ENCODE assay signal across 34 mouse cellular contexts in the genomic region with DNA sequence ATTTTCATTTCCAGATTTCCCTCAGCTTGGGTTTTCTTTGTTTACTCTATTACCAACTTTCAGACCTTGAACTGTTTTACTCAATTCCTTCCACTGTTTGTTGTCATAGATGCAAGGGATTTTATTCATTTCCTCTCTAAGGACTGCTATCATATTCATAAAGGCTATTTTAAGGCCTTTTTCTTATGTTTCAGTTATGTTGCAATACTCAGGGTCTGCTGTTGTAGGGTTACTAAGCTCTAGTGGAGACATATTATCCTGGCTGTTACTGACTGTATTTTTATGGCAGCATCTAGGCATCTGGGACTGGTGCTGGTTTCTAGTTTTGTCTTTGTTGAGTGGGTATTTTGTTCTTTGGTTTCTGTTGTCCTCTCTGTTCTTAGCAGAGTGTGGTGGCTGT.
DNase-seq lines count a peak whose midpoint lies in the region; ATAC-seq and TF ChIP-seq lines count a peak whose summit lies in the region.
"Had no signal": no experiment of that assay in that cellular context is flagged by ENCODE, and none has a peak within 500 bp of the region (broad histone marks: within the 10 kb centered on the region; RNA-seq: fewer than 3 reads in every experiment).

No protein-coding gene starts in this region.

- peaks cover 30% of the 10 kb centered on the region for H3K4me1 ChIP-seq in heart, postnatal 0 days (ENCODE audit: control insufficient read depth, insufficient read depth)
- peaks cover 32% of the 10 kb centered on the region for H3K4me1 ChIP-seq in heart, embryonic 10.5 days
- peaks cover 16% of the 10 kb centered on the region for H3K4me1 ChIP-seq in embryonic fibroblast, embryonic 13.5 days (ENCODE audit: control insufficient read depth, insufficient read depth, low read length)
- H3K4me1 ChIP-seq in midbrain, embryonic 13.5 days (replicated peaks), result peaks cover 16% of the 10 kb centered on the region

- peak overlapping the region; percentile 25; the same call in 1 of the 2 replicates for H3K27ac ChIP-seq in heart, postnatal 0 days (ENCODE audit: low read depth)
- H3K27ac ChIP-seq in heart, embryonic 10.5 days, result no peak overlapping the region
- peak overlapping the region; percentile 5; the same call in 1 of the 2 replicates for H3K27ac ChIP-seq in embryonic fibroblast, embryonic 13.5 days (ENCODE audit: insufficient read depth, low read length)
- no peak overlapping the region for H3K27ac ChIP-seq in midbrain, embryonic 13.5 days
- H3K27ac ChIP-seq: embryonic facial prominence, embryonic 12.5 days; forebrain, embryonic 10.5 days; heart, embryonic 13.5 days; hindbrain, embryonic 10.5 days; hindbrain, embryonic 15.5 days; lung, embryonic 15.5 days; midbrain, embryonic 15.5 days; neural tube, embryonic 12.5 days; stomach, postnatal 0 days had no signal

- TF ChIP-seq CTCF in heart, postnatal 0 days (IDR thresholded peaks at IDR 0.05; ENCODE audit: low read depth), result no peak
- TF ChIP-seq CTCF in C2C12 (IDR thresholded peaks at IDR 0.05; ENCODE audit: control insufficient read depth, insufficient read depth, insufficient read length), result no peak
- TF ChIP-seq CTCF in embryonic fibroblast, embryonic 13.5 days (IDR thresholded peaks at IDR 0.05; ENCODE audit: borderline replicate concordance, insufficient read depth, low read length), result no peak

- H3K79me2 ChIP-seq in C2C12 (ENCODE audit: control insufficient read depth, insufficient read depth) (peaks cover 35% of the 10 kb centered on the region), myocyte (ENCODE audit: control insufficient read depth, insufficient read depth) (peaks cover 22% of the 10 kb centered on the region)

- no peak overlapping the region for H3ac ChIP-seq in C2C12 (ENCODE audit: control insufficient read depth, insufficient read length, low read depth)
- H3ac ChIP-seq in myocyte (ENCODE audit: control insufficient read depth, insufficient read length), result no peak overlapping the region

- H3K9ac ChIP-seq in heart, postnatal 0 days (replicated peaks; ENCODE audit: low read depth, low read length), result no peak overlapping the region
- no peak overlapping the region for H3K9ac ChIP-seq in midbrain, embryonic 13.5 days (replicated peaks)
- H3K9ac ChIP-seq: embryonic facial prominence, embryonic 12.5 days; heart, embryonic 13.5 days; hindbrain, embryonic 15.5 days; lung, embryonic 15.5 days; midbrain, embryonic 15.5 days; neural tube, embryonic 12.5 days had no signal

- no peak overlapping the region for H3K4me2 ChIP-seq in heart, postnatal 0 days (ENCODE audit: low read depth, low read length)
- no peak overlapping the region for H3K4me2 ChIP-seq in myocyte (ENCODE audit: low read depth)
- H3K4me2 ChIP-seq in midbrain, embryonic 13.5 days (replicated peaks), result no peak overlapping the region
- H3K4me2 ChIP-seq: embryonic facial prominence, embryonic 12.5 days; heart, embryonic 13.5 days; hindbrain, embryonic 15.5 days; liver, embryonic 11.5 days; lung, embryonic 15.5 days; midbrain, embryonic 15.5 days; neural tube, embryonic 12.5 days had no signal

- TF ChIP-seq EP300 in heart, postnatal 0 days (IDR thresholded peaks at IDR 0.05; ENCODE audit: low read depth), result no peak

- no peak for DNase-seq in heart, postnatal 0 days (ENCODE audit: low spot score)
- no peak for DNase-seq in heart, embryonic 10.5 days (ENCODE audit: low spot score)
- no peak for DNase-seq in lung, postnatal 14 days
- DNase-seq: adrenal gland, adult 2 months; adrenal gland, postnatal 36 days; cerebellum, adult 8-10 months; cerebellum, postnatal 25 days; embryo, embryonic 11 days; gastrocnemius, postnatal 14 days; heart, adult 18-20 months; heart, postnatal 14 days; kidney, postnatal 36 days; layer of hippocampus, postnatal 36 days; lung, postnatal 36 days; right cerebral cortex, postnatal 4 days; thymus, adult 18-20 months; thymus, postnatal 36 days had no signal

- H3K27me3 ChIP-seq in heart, postnatal 0 days (ENCODE audit: control insufficient read depth, insufficient read depth, low read length), result no peaks in the 10 kb centered on the region
- no peaks in the 10 kb centered on the region for H3K27me3 ChIP-seq in heart, embryonic 10.5 days (ENCODE audit: insufficient read depth, poor library complexity, severe bottlenecking)
- no peaks in the 10 kb centered on the region for H3K27me3 ChIP-seq in C2C12 (ENCODE audit: control insufficient read depth, insufficient read depth, insufficient read length)
- H3K27me3 ChIP-seq in myocyte (ENCODE audit: control insufficient read depth, insufficient read depth, insufficient read length), result no peaks in the 10 kb centered on the region
- H3K27me3 ChIP-seq in midbrain, embryonic 13.5 days, result no peaks in the 10 kb centered on the region
- H3K27me3 ChIP-seq: embryonic facial prominence, embryonic 12.5 days; heart, embryonic 13.5 days; hindbrain, embryonic 15.5 days; lung, embryonic 15.5 days; midbrain, embryonic 15.5 days; neural tube, embryonic 12.5 days had no signal

- no peak for ATAC-seq in heart, postnatal 0 days (ENCODE audit: insufficient read depth, low read depth)
- no peak for ATAC-seq in midbrain, embryonic 13.5 days
- ATAC-seq: activated CD4-positive, CD25-positive, alpha-beta regulatory T cell, adult 4 months; forebrain, embryonic 16.5 days; inflammation-experienced regulatory T-cells, adult 6 months; midbrain, embryonic 15.5 days had no signal

- no peaks in the 10 kb centered on the region for H3K9me3 ChIP-seq in heart, postnatal 0 days (replicated peaks; ENCODE audit: control insufficient read depth, low read length)
- H3K9me3 ChIP-seq in heart, embryonic 10.5 days, result no peaks in the 10 kb centered on the region
- no peaks in the 10 kb centered on the region for H3K9me3 ChIP-seq in midbrain, embryonic 13.5 days
- H3K9me3 ChIP-seq: embryonic facial prominence, embryonic 12.5 days; forebrain, embryonic 10.5 days; heart, embryonic 13.5 days; hindbrain, embryonic 10.5 days; hindbrain, embryonic 15.5 days; lung, embryonic 15.5 days; midbrain, embryonic 15.5 days; neural tube, embryonic 12.5 days had no signal

- H3K79me3 ChIP-seq in C2C12 (ENCODE audit: low read depth), result peaks cover 11% of the 10 kb centered on the region

- H3K4me3 ChIP-seq in heart, postnatal 0 days (ENCODE audit: low read depth, low read length), result no peak overlapping the region
- H3K4me3 ChIP-seq in heart, embryonic 10.5 days, result no peak overlapping the region
- H3K4me3 ChIP-seq in C2C12 (ENCODE audit: insufficient read depth, poor library complexity, severe bottlenecking), result no peak overlapping the region
- no peak overlapping the region for H3K4me3 ChIP-seq in embryonic fibroblast, embryonic 13.5 days (ENCODE audit: insufficient read depth, low read length)
- no peak overlapping the region for H3K4me3 ChIP-seq in myocyte
- no peak overlapping the region for H3K4me3 ChIP-seq in midbrain, embryonic 13.5 days (replicated peaks)
- H3K4me3 ChIP-seq: embryonic facial prominence, embryonic 12.5 days; forebrain, embryonic 10.5 days; heart, embryonic 13.5 days; hindbrain, embryonic 10.5 days; hindbrain, embryonic 15.5 days; lung, embryonic 15.5 days; midbrain, embryonic 15.5 days; neural tube, embryonic 12.5 days had no signal

- no peaks in the 10 kb centered on the region for H3K36me3 ChIP-seq in heart, postnatal 0 days (replicated peaks; ENCODE audit: control insufficient read depth, insufficient read depth, low read length)
- no peaks in the 10 kb centered on the region for H3K36me3 ChIP-seq in heart, embryonic 10.5 days
- H3K36me3 ChIP-seq in C2C12 (ENCODE audit: control insufficient read depth, insufficient read depth) (peaks cover 9% of the 10 kb centered on the region), myocyte (ENCODE audit: control insufficient read depth, insufficient read depth) (peaks cover 11% of the 10 kb centered on the region)
- no peaks in the 10 kb centered on the region for H3K36me3 ChIP-seq in midbrain, embryonic 13.5 days
- H3K36me3 ChIP-seq: embryonic facial prominence, embryonic 12.5 days; forebrain, embryonic 10.5 days; heart, embryonic 13.5 days; hindbrain, embryonic 10.5 days; hindbrain, embryonic 15.5 days; lung, embryonic 15.5 days; midbrain, embryonic 15.5 days; neural tube, embryonic 12.5 days had no signal

- no peak for TF ChIP-seq POLR2A in embryonic fibroblast, embryonic 13.5 days (IDR thresholded peaks at IDR 0.05; ENCODE audit: low read depth, low read length)
- no peak for TF ChIP-seq POLR2A in myocyte (IDR thresholded peaks at IDR 0.05; ENCODE audit: insufficient read length, low read depth)

TF ChIP-seq in C2C12, 6 proteins besides CTCF, POLR2A, EP300 and RAD21:
- peak; percentile 54 for TF ChIP-seq CEBPB (IDR thresholded peaks at IDR 0.05; ENCODE audit: low read depth)
- no peak for TF ChIP-seq MAX (IDR thresholded peaks at IDR 0.05)

TF ChIP-seq in myocyte, 11 proteins besides CTCF, POLR2A, EP300 and RAD21:
- TF ChIP-seq POLR2AphosphoS2 (IDR thresholded peaks at IDR 0.05; ENCODE audit: insufficient read length, low read depth) (no peak), CEBPB (IDR thresholded peaks at IDR 0.05; ENCODE audit: insufficient read depth, poor library complexity, severe bottlenecking) (peak; percentile 55; the same call in 1 of the 2 replicates)

Comparison
In these comparisons a context has a peak if more than half of its experiments do, and no peak if none do; other contexts are left out.
1. H3K27ac ChIP-seq: peak in heart, postnatal 0 days (single experiment) and embryonic fibroblast, embryonic 13.5 days (single experiment); none in heart, embryonic 10.5 days (single experiment) and midbrain, embryonic 13.5 days (single experiment).